Mouse (Mus musculus) ES-Bruce4 (cell line): Measurements from ENCODE around the gene Arglu1. TPM values are rescaled to one million over a fixed set of nuclear protein-coding genes. Genes with fewer than 3 reads are reported as not detected.

ENCODE experiments used
- H3K27ac ChIP-seq: 2 replicates; pipeline ENCODE4 v1.5.1; 2012; ENCODE audit warnings: low read length, inconsistent platforms; ENCODE audit not compliant: insufficient read depth
- H3K27me3 ChIP-seq: 2 replicates; pipeline ENCODE4 v1.6.1; 2012; ENCODE audit warnings: mild to moderate bottlenecking, low read length, inconsistent platforms; ENCODE audit not compliant: control insufficient read depth, poor library complexity, insufficient read depth, severe bottlenecking
- H3K36me3 ChIP-seq: 2 replicates; pipeline ENCODE4 v1.6.1; 2012; ENCODE audit warnings: inconsistent platforms, mild to moderate bottlenecking, low read length, moderate library complexity; ENCODE audit not compliant: control insufficient read depth, poor library complexity, insufficient read depth, severe bottlenecking
- H3K4me1 ChIP-seq: one replicate; pipeline ENCODE4 v1.8.1; 2011; ENCODE audit warnings: low read length; ENCODE audit not compliant: control insufficient read depth, insufficient read depth
- H3K4me3 ChIP-seq: 2 replicates; pipeline ENCODE4 v1.5.1; 2011; ENCODE audit warnings: low read depth, mild to moderate bottlenecking, low read length
- H3K9ac ChIP-seq: 2 replicates; pipeline ENCODE4 v1.6.1; 2012; ENCODE audit warnings: low read depth, mild to moderate bottlenecking, inconsistent platforms; ENCODE audit not compliant: poor library complexity, severe bottlenecking
- H3K9me3 ChIP-seq: replicated peaks from 2 replicates; pipeline ENCODE4 v1.6.1; 2012; ENCODE audit warnings: mild to moderate bottlenecking, low read length, inconsistent platforms; ENCODE audit not compliant: control insufficient read depth, poor library complexity, insufficient read depth, severe bottlenecking
- CTCF ChIP-seq: IDR thresholded peaks from one replicate; pipeline ENCODE4 v1.8.1; 2011; ENCODE audit warnings: low read depth, low read length
- EP300 ChIP-seq: IDR thresholded peaks from 2 replicates; pipeline ENCODE4 v1.6.1; 2011; ENCODE audit warnings: low read depth, low read length; ENCODE audit not compliant: insufficient read depth
- POLR2A ChIP-seq: IDR thresholded peaks from one replicate; pipeline ENCODE4 v1.8.1; 2011; ENCODE audit warnings: low read length; ENCODE audit not compliant: insufficient read depth
- polyA plus RNA-seq: library from polyadenylated mRNA; stranded (reverse); fragments of >200 nt; gene quantifications from 2 replicates; pipeline ENCODE4 v1.2.4, GENCODE M21; 2011; ENCODE audit warnings: low read depth; ENCODE audit not compliant: missing spikeins, insufficient read depth, insufficient read length

The Arglu1 gene
- polyA plus RNA-seq, 1 experiment, result 189 TPM

DNA sequence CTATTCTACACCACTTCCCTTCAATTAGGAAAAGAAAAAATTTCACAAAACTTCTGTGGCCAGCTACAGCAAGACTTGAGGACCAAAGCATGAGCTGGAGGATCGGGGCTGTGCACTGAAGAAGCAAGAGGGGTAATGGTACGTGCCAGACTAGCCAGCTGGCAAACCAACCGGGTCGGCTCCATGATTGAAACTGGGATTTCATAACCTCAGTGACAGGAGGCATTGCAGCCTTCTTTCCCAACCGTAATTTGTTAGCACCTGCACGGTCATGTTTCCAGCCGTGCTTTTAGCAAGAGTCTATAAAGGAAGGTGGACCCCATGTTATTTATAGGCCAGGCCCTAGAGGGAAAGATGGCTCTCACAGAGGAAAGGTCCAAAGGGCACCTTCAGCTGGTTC, 41.6 kb downstream of the Arglu1 start:
- peaks cover 4% of the 10 kb centered on the region for H3K4me1 ChIP-seq
- H3K36me3 ChIP-seq, result no peaks in the 10 kb centered on the region
- no peak overlapping the region for H3K27ac ChIP-seq
- no peak for TF ChIP-seq POLR2A
- TF ChIP-seq CTCF, result no peak
- TF ChIP-seq EP300, result no peak
- no peak overlapping the region for H3K9ac ChIP-seq
- H3K27me3 ChIP-seq, result no peaks in the 10 kb centered on the region
- no peak overlapping the region for H3K4me3 ChIP-seq
- no peaks in the 10 kb centered on the region for H3K9me3 ChIP-seq

DNA sequence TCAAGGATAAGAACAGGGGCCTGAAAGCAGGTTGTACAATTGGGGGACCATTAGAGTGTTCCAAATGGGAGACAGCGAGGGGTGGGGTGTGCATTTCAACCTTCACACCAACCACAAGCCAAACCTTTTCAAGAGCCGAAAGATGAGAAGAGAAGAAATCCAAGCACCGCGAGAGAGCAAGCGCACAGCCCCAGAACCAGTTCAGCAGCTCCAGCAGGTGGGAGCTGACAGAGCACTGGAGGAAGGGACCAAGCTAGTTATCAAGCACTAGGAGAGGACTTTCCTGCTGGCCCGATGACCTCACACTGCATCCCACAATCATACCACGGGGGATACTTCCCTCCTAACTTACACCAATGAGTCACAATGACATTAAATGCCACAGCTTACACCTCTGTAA, 42.5 kb downstream of the Arglu1 start:
- Histone ChIP-seq H3K9ac (no peak overlapping the region), H3K4me3 (no peak overlapping the region), H3K27ac (no peak overlapping the region), H3K36me3 (no peaks in the 10 kb centered on the region), H3K9me3 (no peaks in the 10 kb centered on the region), H3K27me3 (no peaks in the 10 kb centered on the region), H3K4me1 (peaks cover 4% of the 10 kb centered on the region)
- TF ChIP-seq POLR2A (no peak), EP300 (no peak), CTCF (no peak)

DNA sequence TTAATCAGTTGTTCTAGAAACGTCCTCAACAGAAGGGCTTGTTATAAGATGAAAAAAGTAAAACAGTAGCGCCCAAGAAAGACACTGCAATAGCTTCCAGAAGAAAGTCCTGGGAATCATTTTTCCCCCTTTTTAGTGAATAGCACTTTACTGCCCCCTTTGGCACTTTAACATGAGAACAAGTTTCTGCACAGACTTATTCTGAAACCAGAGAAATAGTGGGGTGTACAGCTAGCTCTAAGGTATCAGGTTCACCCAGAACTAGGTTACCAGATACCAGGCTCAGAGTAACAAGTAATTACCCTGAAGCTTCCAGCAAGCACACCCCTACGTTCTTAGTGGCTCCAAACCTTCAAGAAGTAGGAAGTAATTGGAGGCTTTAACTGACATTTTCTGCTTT, 43.0 kb downstream of the Arglu1 start:
- H3K36me3 ChIP-seq, result no peaks in the 10 kb centered on the region
- H3K4me3 ChIP-seq, result no peak overlapping the region
- H3K4me1 ChIP-seq, result peaks cover 4% of the 10 kb centered on the region
- TF ChIP-seq EP300, result no peak
- TF ChIP-seq CTCF, result no peak
- no peak for TF ChIP-seq POLR2A
- no peaks in the 10 kb centered on the region for H3K9me3 ChIP-seq
- H3K27ac ChIP-seq, result no peak overlapping the region
- H3K9ac ChIP-seq, result no peak overlapping the region
- H3K27me3 ChIP-seq, result no peaks in the 10 kb centered on the region

DNA sequence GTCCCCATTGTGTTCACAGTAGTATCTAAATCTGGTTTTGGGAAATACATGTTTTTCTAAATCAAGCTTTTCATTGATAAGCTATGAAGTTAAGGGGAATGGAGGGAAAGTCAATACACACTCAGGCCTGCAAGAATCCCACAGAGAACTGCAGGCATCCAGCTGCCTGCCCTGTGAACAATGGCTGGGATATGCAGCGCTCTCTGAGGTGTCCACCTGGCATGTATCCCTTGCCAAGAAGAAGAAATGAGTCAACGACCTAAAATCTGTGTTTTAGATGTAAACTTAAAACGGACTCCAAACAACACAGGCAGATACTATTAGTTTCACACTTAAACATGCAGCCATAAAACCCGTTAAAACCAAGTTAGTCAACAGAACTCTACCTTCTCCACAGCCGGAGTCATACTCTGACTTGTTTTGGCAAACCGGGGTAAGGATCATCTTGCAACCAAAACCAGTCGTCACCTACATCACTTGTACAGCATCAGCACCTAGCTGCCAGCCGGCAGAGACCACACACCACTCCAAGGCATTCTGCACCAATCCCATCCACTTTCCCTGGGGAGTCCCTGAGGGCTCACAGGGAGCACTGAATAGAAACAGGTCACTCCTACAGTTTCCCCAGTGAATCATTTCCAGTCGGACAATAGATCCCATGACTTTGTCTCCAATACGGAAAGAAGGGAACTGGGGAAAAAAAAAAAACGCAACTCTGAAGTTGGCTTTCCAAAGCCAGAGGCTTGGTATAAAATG, 46.0 kb downstream of the Arglu1 start:
- H3K9me3 ChIP-seq, result no peaks in the 10 kb centered on the region
- no peak overlapping the region for H3K4me3 ChIP-seq
- H3K9ac ChIP-seq, result no peak overlapping the region
- H3K36me3 ChIP-seq, result no peaks in the 10 kb centered on the region
- TF ChIP-seq POLR2A, result no peak
- TF ChIP-seq EP300, result no peak
- TF ChIP-seq CTCF, result no peak
- H3K4me1 ChIP-seq, result peaks cover 2% of the 10 kb centered on the region
- no peaks in the 10 kb centered on the region for H3K27me3 ChIP-seq
- H3K27ac ChIP-seq, result no peak overlapping the region

DNA sequence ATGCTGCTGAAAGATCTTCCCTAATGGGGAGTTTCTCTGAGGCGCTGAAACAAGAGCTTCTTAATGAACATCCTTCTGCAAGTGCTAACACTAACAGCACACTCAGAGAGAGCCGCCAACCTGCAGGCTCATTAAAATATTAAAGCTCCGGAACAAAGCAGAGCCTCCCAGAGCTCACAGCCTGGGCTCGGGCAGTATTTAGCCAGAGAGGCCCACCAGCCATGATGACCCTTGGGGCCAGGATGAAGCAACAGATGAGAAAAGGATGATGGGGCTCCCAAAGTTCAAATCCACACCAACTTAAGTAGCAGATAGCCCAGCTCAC, 50.1 kb downstream of the Arglu1 start:
- H3K4me3 ChIP-seq, result no peak overlapping the region
- no peaks in the 10 kb centered on the region for H3K36me3 ChIP-seq
- no peaks in the 10 kb centered on the region for H3K27me3 ChIP-seq
- H3K4me1 ChIP-seq, result peaks cover 2% of the 10 kb centered on the region
- H3K9me3 ChIP-seq, result no peaks in the 10 kb centered on the region
- peak overlapping the region; percentile 65 for H3K27ac ChIP-seq
- H3K9ac ChIP-seq, result no peak overlapping the region
- TF ChIP-seq CTCF (no peak), EP300 (no peak), POLR2A (no peak)

DNA sequence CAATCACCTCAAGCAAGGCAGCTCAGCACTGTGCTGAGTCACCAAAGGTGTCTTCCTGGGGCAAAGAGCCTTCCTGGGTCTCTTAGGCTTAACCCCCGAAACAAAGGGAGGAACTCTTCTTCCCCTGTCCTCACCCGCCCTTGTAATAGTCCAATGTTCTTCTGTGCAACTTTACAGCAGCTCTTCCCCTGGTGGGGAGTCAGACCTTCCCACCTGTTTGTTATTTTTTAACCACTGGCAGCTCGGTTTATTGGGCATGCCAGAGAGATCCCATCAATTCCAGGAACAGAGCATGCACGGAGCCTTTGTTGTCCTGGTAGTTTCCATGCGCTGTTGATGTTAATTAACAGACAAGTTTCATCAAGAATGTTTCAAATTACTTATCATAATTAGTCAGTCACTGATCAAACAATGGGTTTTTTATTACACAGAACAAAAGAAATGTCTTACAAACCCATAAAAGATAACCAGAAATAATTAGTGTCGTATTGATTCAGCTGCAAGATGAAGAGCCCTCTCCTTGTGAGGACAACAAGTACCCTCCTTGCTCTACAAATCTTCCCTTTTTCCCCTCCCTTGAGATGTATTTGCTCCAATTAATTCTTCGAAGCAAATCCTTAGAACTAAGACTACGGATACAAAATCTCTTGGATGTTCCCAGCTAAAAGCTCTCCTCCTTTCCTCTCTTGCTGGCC, 50.6 kb downstream of the Arglu1 start:
- Histone ChIP-seq H3K4me3 (no peak overlapping the region), H3K27me3 (no peaks in the 10 kb centered on the region), H3K27ac (peak overlapping the region; percentile 65), H3K36me3 (no peaks in the 10 kb centered on the region), H3K4me1 (peaks cover 2% of the 10 kb centered on the region), H3K9me3 (no peaks in the 10 kb centered on the region), H3K9ac (no peak overlapping the region)
- no peak for TF ChIP-seq POLR2A
- TF ChIP-seq CTCF, result no peak
- TF ChIP-seq EP300, result no peak
